Mouse (Mus musculus) lung, adult 2 months (tissue): ENCODE measurements around the gene Cbln3.

Experiments used
- CTCF ChIP-seq: fragments of 200-500 bp; IDR thresholded peaks from 2 replicates; pipeline ENCODE4 v1.5.1; 2011; ENCODE audit warnings: mild to moderate bottlenecking, low read length, control low read depth; ENCODE audit not compliant: insufficient read depth
- POLR2A ChIP-seq: fragments of 200-500 bp; IDR thresholded peaks from 2 replicates; pipeline ENCODE4 v1.6.1; 2011; ENCODE audit warnings: low read depth, mild to moderate bottlenecking, control low read depth, low read length, borderline replicate concordance; ENCODE audit errors: extremely low read depth

GRCm38 (mm10) chr14:55877469-55878315 is 6.5 kb downstream of the Cbln3 start:
- no peak for TF ChIP-seq CTCF
- TF ChIP-seq POLR2A, result no peak
